Mouse (Mus musculus): ENCODE measurements around the gene Nup160. TPM values are rescaled to one million over a fixed set of nuclear protein-coding genes. Genes with fewer than 3 reads are reported as not detected.

Gene Nup160
- polyA plus RNA-seq, 1 experiment from 2014 or later: 31.2 TPM

DNA sequence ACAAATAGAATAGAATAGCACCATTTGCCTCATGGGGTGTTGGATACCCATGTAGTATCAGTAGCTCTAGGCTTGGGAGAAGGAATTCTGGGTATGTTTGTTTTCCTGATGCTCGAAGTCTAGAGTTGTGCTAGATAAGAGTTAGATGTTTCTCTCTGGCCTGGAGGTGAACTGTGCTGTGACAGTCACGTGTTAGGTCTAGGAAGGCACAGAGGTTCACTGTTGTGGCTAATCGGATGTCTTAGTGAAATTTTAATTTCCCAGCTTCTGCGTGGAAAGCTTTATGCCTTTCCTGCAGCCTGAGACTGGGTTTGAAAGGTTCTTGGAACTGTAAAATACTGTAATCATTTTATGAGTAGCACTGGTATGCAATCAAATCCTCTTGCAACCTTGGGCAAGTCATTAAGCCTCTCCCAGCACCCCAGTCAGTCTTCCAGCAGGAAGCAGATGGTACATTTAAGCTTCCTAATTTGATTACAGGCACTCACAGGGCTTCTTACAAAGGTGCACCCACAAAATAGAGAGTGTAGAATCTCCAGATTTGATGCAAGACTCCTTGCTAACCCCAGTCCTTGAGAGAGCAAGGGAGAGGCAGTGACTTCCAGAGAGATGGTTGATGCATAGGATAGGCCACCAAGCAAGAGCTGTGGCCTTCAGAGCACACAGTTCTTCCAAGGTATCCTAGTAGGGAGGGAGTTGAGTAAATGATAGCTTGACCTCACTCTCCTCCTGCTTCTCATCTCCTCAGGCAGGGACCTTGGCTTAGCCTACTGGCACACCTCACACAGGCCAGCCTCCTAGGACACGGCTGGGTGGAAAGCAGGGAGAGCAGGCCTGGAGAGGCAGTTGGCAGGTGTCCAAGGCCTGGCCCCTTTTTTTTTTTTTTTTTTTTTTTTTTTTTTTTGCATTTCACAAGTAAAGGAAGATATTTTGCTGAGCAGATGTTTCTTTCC is 37.0 kb upstream of the Nup160 start:
- Histone ChIP-seq H3K4me2 (ENCODE audit: low read length) (no peak overlapping the region), H3K27ac (ENCODE audit: low read length) (no peak overlapping the region), H3K4me3 (replicated peaks; ENCODE audit: low read length) (no peak overlapping the region), H3K9me3 (ENCODE audit: control insufficient read depth, low read length) (no peaks in the 10 kb centered on the region), H3K27me3 (replicated peaks; ENCODE audit: control insufficient read depth, insufficient read depth, low read length) (no peaks in the 10 kb centered on the region), H3K9ac (replicated peaks; ENCODE audit: low read depth, low read length) (no peak overlapping the region), H3K4me1 (replicated peaks; ENCODE audit: control insufficient read depth, insufficient read depth, low read length) (no peaks in the 10 kb centered on the region), H3K36me3 (ENCODE audit: control insufficient read depth, insufficient read depth) (no peaks in the 10 kb centered on the region)
- WGBS: 71% methylated on average over 5 of the region's 5 CpGs
- no peak for ATAC-seq

DNA sequence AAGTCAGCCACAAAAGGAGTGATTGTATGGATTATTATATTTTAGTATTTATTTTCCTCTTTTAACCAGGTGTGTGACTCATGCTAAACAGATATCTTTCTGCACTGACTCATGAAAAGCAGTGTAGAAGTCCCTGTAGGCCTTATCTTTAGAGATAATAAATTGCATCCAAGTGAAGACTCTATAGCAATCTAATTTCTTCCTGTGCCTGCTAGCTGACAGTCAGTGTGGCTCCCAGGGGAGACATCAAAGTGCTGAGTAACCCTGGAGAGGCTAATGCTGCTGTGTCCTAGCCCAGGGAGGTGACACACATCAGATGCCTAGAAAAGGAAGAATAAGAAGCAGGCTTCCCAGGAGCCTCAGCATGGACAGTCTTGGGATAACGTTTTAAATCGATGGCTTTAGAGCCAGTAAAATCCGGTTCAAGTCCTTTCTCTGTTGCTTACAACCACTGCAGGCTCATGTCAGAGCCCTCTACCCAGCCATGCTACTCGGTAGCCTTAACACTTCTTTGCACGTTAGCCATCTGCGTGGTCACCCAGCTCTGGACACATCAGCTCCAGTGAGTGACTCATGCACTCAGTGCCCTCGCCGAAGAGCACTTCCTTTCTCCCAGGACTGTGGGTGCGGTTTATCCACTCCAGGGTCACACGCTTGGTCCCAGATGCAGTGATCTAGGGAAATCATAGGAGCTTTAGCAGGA is 35.9 kb upstream of the Nup160 start:
- Histone ChIP-seq H3K27ac (ENCODE audit: low read length) (no peak overlapping the region), H3K4me2 (ENCODE audit: low read length) (no peak overlapping the region), H3K9ac (replicated peaks; ENCODE audit: low read depth, low read length) (no peak overlapping the region), H3K27me3 (replicated peaks; ENCODE audit: control insufficient read depth, insufficient read depth, low read length) (no peaks in the 10 kb centered on the region), H3K4me3 (replicated peaks; ENCODE audit: low read length) (no peak overlapping the region), H3K36me3 (ENCODE audit: control insufficient read depth, insufficient read depth) (no peaks in the 10 kb centered on the region), H3K4me1 (replicated peaks; ENCODE audit: control insufficient read depth, insufficient read depth, low read length) (no peaks in the 10 kb centered on the region), H3K9me3 (ENCODE audit: control insufficient read depth, low read length) (no peaks in the 10 kb centered on the region)
- ATAC-seq: no peak
- WGBS: 86% methylated on average over 10 of the region's 10 CpGs

GRCm38 (mm10) chr2:90641710-90642039 is 35.3 kb upstream of the Nup160 start:
- H3K4me1 ChIP-seq (replicated peaks; ENCODE audit: control insufficient read depth, insufficient read depth, low read length): no peaks in the 10 kb centered on the region
- WGBS: 86% methylated on average over 4 of the region's 4 CpGs
- no peak for ATAC-seq
- H3K9ac ChIP-seq (replicated peaks; ENCODE audit: low read depth, low read length): no peak overlapping the region
- no peak overlapping the region for H3K4me2 ChIP-seq (ENCODE audit: low read length)
- H3K27ac ChIP-seq (ENCODE audit: low read length): no peak overlapping the region
- H3K4me3 ChIP-seq (replicated peaks; ENCODE audit: low read length): no peak overlapping the region
- no peaks in the 10 kb centered on the region for H3K27me3 ChIP-seq (replicated peaks; ENCODE audit: control insufficient read depth, insufficient read depth, low read length)
- H3K36me3 ChIP-seq (ENCODE audit: control insufficient read depth, insufficient read depth): no peaks in the 10 kb centered on the region
- no peaks in the 10 kb centered on the region for H3K9me3 ChIP-seq (ENCODE audit: control insufficient read depth, low read length)

- no peak overlapping the region for H3K27ac ChIP-seq (ENCODE audit: low read length)
- no peaks in the 10 kb centered on the region for H3K36me3 ChIP-seq (ENCODE audit: control insufficient read depth, insufficient read depth)
- no peak overlapping the region for H3K4me2 ChIP-seq (ENCODE audit: low read length)
- no peak overlapping the region for H3K9ac ChIP-seq (replicated peaks; ENCODE audit: low read depth, low read length)
- no peaks in the 10 kb centered on the region for H3K4me1 ChIP-seq (replicated peaks; ENCODE audit: control insufficient read depth, insufficient read depth, low read length)
- H3K4me3 ChIP-seq (replicated peaks; ENCODE audit: low read length): no peak overlapping the region
- no peaks in the 10 kb centered on the region for H3K27me3 ChIP-seq (replicated peaks; ENCODE audit: control insufficient read depth, insufficient read depth, low read length)
- no peaks in the 10 kb centered on the region for H3K9me3 ChIP-seq (ENCODE audit: control insufficient read depth, low read length)
- WGBS: 85% methylated on average over 6 of the region's 6 CpGs
- no peak for ATAC-seq
Observed at GRCm38 (mm10) chr2:90647084-90647483, 29.9 kb upstream of the Nup160 start.

DNA sequence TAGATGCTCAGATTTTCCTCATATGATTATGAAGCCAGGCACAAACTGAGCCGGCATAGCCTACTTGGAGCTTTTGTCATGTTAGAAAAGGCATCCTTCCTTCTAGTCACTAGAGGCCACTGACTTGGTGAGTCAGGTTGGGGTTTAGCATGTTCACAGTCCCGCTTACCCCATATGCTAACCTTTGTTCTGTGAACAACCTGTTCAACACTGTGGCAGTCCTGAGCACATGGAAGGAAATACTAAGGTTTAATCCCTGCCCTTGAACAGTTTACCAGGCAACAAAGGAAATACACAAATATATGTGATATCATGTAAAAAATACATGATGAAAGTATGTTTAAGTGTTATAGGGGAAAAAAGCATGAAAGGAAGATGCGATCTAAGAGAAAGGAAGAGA is 27.6 kb upstream of the Nup160 start:
- H3K27ac ChIP-seq (ENCODE audit: low read length): no peak overlapping the region
- ATAC-seq: no peak
- WGBS: 89% methylated on average over 3 of the region's 3 CpGs
- H3K4me1 ChIP-seq (replicated peaks; ENCODE audit: control insufficient read depth, insufficient read depth, low read length): no peaks in the 10 kb centered on the region
- no peaks in the 10 kb centered on the region for H3K9me3 ChIP-seq (ENCODE audit: control insufficient read depth, low read length)
- no peak overlapping the region for H3K4me3 ChIP-seq (replicated peaks; ENCODE audit: low read length)
- H3K9ac ChIP-seq (replicated peaks; ENCODE audit: low read depth, low read length): no peak overlapping the region
- H3K36me3 ChIP-seq (ENCODE audit: control insufficient read depth, insufficient read depth): no peaks in the 10 kb centered on the region
- no peak overlapping the region for H3K4me2 ChIP-seq (ENCODE audit: low read length)
- H3K27me3 ChIP-seq (replicated peaks; ENCODE audit: control insufficient read depth, insufficient read depth, low read length): no peaks in the 10 kb centered on the region

- Histone ChIP-seq H3K9ac (replicated peaks; ENCODE audit: low read depth, low read length) (no peak overlapping the region), H3K4me1 (replicated peaks; ENCODE audit: control insufficient read depth, insufficient read depth, low read length) (no peaks in the 10 kb centered on the region), H3K27ac (ENCODE audit: low read length) (no peak overlapping the region), H3K27me3 (replicated peaks; ENCODE audit: control insufficient read depth, insufficient read depth, low read length) (no peaks in the 10 kb centered on the region), H3K9me3 (ENCODE audit: control insufficient read depth, low read length) (no peaks in the 10 kb centered on the region), H3K4me3 (replicated peaks; ENCODE audit: low read length) (no peak overlapping the region), H3K4me2 (ENCODE audit: low read length) (no peak overlapping the region), H3K36me3 (ENCODE audit: control insufficient read depth, insufficient read depth) (no peaks in the 10 kb centered on the region)
- ATAC-seq: no peak
- 67% methylated on average over 4 of the region's 4 CpGs for WGBS
Observed at GRCm38 (mm10) chr2:90649965-90650364, 27.1 kb upstream of the Nup160 start.

- no peak for ATAC-seq
- Histone ChIP-seq H3K4me1 (replicated peaks; ENCODE audit: control insufficient read depth, insufficient read depth, low read length) (no peaks in the 10 kb centered on the region), H3K4me2 (ENCODE audit: low read length) (no peak overlapping the region), H3K36me3 (ENCODE audit: control insufficient read depth, insufficient read depth) (no peaks in the 10 kb centered on the region), H3K9ac (replicated peaks; ENCODE audit: low read depth, low read length) (no peak overlapping the region), H3K27me3 (replicated peaks; ENCODE audit: control insufficient read depth, insufficient read depth, low read length) (no peaks in the 10 kb centered on the region), H3K9me3 (ENCODE audit: control insufficient read depth, low read length) (no peaks in the 10 kb centered on the region), H3K27ac (ENCODE audit: low read length) (no peak overlapping the region), H3K4me3 (replicated peaks; ENCODE audit: low read length) (no peak overlapping the region)
- WGBS: 83% methylated on average over 9 of the region's 10 CpGs
Observed at GRCm38 (mm10) chr2:90652101-90652500, 24.9 kb upstream of the Nup160 start.

GRCm38 (mm10) chr2:90652993-90653392 is 24.0 kb upstream of the Nup160 start:
- Histone ChIP-seq H3K9me3 (ENCODE audit: control insufficient read depth, low read length) (no peaks in the 10 kb centered on the region), H3K27ac (ENCODE audit: low read length) (no peak overlapping the region), H3K4me3 (replicated peaks; ENCODE audit: low read length) (no peak overlapping the region), H3K4me2 (ENCODE audit: low read length) (no peak overlapping the region), H3K36me3 (ENCODE audit: control insufficient read depth, insufficient read depth) (no peaks in the 10 kb centered on the region), H3K4me1 (replicated peaks; ENCODE audit: control insufficient read depth, insufficient read depth, low read length) (no peaks in the 10 kb centered on the region), H3K9ac (replicated peaks; ENCODE audit: low read depth, low read length) (no peak overlapping the region), H3K27me3 (replicated peaks; ENCODE audit: control insufficient read depth, insufficient read depth, low read length) (no peaks in the 10 kb centered on the region)
- ATAC-seq: no peak
- 62% methylated on average over 4 of the region's 4 CpGs for WGBS

DNA sequence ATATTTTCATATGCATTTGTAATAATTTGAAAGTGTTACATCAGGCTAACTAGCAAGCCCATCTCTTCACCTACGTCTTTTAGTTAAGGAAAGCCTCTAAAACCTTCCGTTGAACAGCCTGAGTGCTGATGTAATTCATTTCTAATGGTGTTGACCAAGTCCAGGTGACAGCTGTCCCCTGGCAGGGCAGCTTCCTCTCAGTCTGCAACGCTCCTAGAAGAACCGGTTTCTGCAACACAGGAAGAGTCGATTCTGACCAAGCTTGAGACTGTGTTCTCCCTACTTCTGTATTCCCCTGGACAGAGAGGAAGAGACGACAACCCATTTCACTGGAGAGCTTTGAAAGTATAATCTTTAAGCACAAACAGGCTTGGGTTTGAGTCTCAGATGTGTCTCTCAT is 21.6 kb upstream of the Nup160 start:
- WGBS: 88% methylated on average over 6 of the region's 6 CpGs
- Histone ChIP-seq H3K27me3 (replicated peaks; ENCODE audit: control insufficient read depth, insufficient read depth, low read length) (no peaks in the 10 kb centered on the region), H3K9me3 (ENCODE audit: control insufficient read depth, low read length) (no peaks in the 10 kb centered on the region), H3K27ac (ENCODE audit: low read length) (no peak overlapping the region), H3K4me1 (replicated peaks; ENCODE audit: control insufficient read depth, insufficient read depth, low read length) (no peaks in the 10 kb centered on the region), H3K9ac (replicated peaks; ENCODE audit: low read depth, low read length) (no peak overlapping the region), H3K4me2 (ENCODE audit: low read length) (no peak overlapping the region), H3K36me3 (ENCODE audit: control insufficient read depth, insufficient read depth) (no peaks in the 10 kb centered on the region), H3K4me3 (replicated peaks; ENCODE audit: low read length) (no peak overlapping the region)
- no peak for ATAC-seq
